Mouse (Mus musculus) kidney, adult 2 months (tissue): ENCODE data around the gene Mrgprh. TPM values are rescaled to one million over a fixed set of nuclear protein-coding genes. Genes with fewer than 3 reads are reported as not detected.
A peak's percentile ranks its signal among the peaks of the same experiment; 100 is the strongest.

Source experiments
- DNase-seq: peaks from one replicate; pipeline ENCODE4 v3.0.0; 2021
- H3K27ac ChIP-seq: fragments of 200-500 bp; 2 replicates; pipeline ENCODE4 v1.5.1; 2012; ENCODE audit warnings: low read depth, low read length, control low read depth, inconsistent platforms; ENCODE audit not compliant: insufficient read depth
- H3K27me3 ChIP-seq: fragments of 200-500 bp; replicated peaks from 2 replicates; pipeline ENCODE4 v1.6.1; 2012; ENCODE audit warnings: mild to moderate bottlenecking, moderate library complexity, low read length, inconsistent platforms; ENCODE audit not compliant: control insufficient read depth, insufficient read depth
- H3K36me3 ChIP-seq: fragments of 200-500 bp; 2 replicates; pipeline ENCODE4 v1.6.1; 2012; ENCODE audit warnings: mild to moderate bottlenecking, moderate library complexity, low read length, inconsistent platforms; ENCODE audit not compliant: control insufficient read depth, insufficient read depth
- H3K4me1 ChIP-seq: fragments of 200-500 bp; 2 replicates; pipeline ENCODE4 v1.6.1; 2011; ENCODE audit warnings: low read length; ENCODE audit not compliant: control insufficient read depth, insufficient read depth
- H3K4me3 ChIP-seq: fragments of 200-500 bp; 2 replicates; pipeline ENCODE4 v1.5.1; 2011; ENCODE audit warnings: mild to moderate bottlenecking, low read depth, low read length, control low read depth; ENCODE audit not compliant: insufficient read depth
- CTCF ChIP-seq: fragments of 200-500 bp; conservative IDR thresholded peaks from 2 replicates; pipeline ENCODE4 v1.5.1; 2011; ENCODE audit warnings: low read depth, mild to moderate bottlenecking, control low read depth, low read length, moderate library complexity, mixed read lengths; ENCODE audit not compliant: insufficient read depth, insufficient read length
- POLR2A ChIP-seq: fragments of 200-500 bp; IDR thresholded peaks from one replicate; pipeline ENCODE4 v1.6.1; 2011; ENCODE audit warnings: low read depth, low read length, control low read depth
- WGBS: fragments of 180-500 bp; shearing (Covaris S2); methylation state at CpG from one replicate; pipeline ENCODE4 v1.1.7; 2018; 5-methylcytosine and 5-hydroxymethylcytosine counted together
- polyA plus RNA-seq: library from polyadenylated mRNA; depleted of rRNA; stranded (reverse); fragments of >200 nt; gene quantifications from 2 replicates; pipeline ENCODE4 v1.2.3, GENCODE M21; 2012

Mrgprh gene
- polyA plus RNA-seq, 1 experiment: 0.31 TPM

GRCm38 (mm10) chr17:12868043-12868442 is 7.8 kb upstream of the Mrgprh start, which contains the start of gene Mas1:
TSS of gene Mas1 (minus strand) at chr17:12868143.
- WGBS: 75% methylated on average over 2 of the region's 2 CpGs
- no peak within 1 kb of the TSS for H3K4me3 ChIP-seq
- TF ChIP-seq CTCF: no peak
- no peak for TF ChIP-seq POLR2A
- DNase-seq: no peak
- H3K27ac ChIP-seq: no peak within 1 kb of the TSS
- no peaks in the 10 kb centered on the region for H3K36me3 ChIP-seq
- H3K4me1 ChIP-seq: no peaks in the 10 kb centered on the region
- H3K27me3 ChIP-seq: no peaks in the 10 kb centered on the region

- Histone ChIP-seq H3K27me3 (no peaks in the 10 kb centered on the region), H3K36me3 (no peaks in the 10 kb centered on the region), H3K4me1 (no peaks in the 10 kb centered on the region), H3K27ac (no peak overlapping the region), H3K4me3 (no peak overlapping the region)
- 32% methylated on average over 4 of the region's 4 CpGs for WGBS
- no peak; the same call in 1 of the 2 replicates for TF ChIP-seq CTCF
- TF ChIP-seq POLR2A: no peak
- DNase-seq: no peak
Observed at GRCm38 (mm10) chr17:12868640-12869039, 7.2 kb upstream of the Mrgprh start.

- H3K27ac ChIP-seq: no peak overlapping the region
- 49% methylated on average over 16 of the region's 16 CpGs for WGBS
- H3K4me3 ChIP-seq: no peak overlapping the region
- TF ChIP-seq CTCF (no peak), POLR2A (no peak)
- H3K36me3 ChIP-seq: no peaks in the 10 kb centered on the region
- no peaks in the 10 kb centered on the region for H3K27me3 ChIP-seq
- no peaks in the 10 kb centered on the region for H3K4me1 ChIP-seq
- no peak for DNase-seq
Observed at GRCm38 (mm10) chr17:12872275-12873028, 3.4 kb upstream of the Mrgprh start.

- H3K27me3 ChIP-seq: no peaks in the 10 kb centered on the region
- no peak overlapping the region for H3K4me3 ChIP-seq
- 2% methylated on average over 14 of the region's 14 CpGs for WGBS
Observed at GRCm38 (mm10) chr17:12880178-12880577, 4.3 kb downstream of the Mrgprh start.

GRCm38 (mm10) chr17:12881216-12881615 is 5.4 kb downstream of the Mrgprh start:
- TF ChIP-seq CTCF (no peak), POLR2A (no peak)
- no peak for DNase-seq
- H3K4me3 ChIP-seq: no peak overlapping the region
- 80% methylated on average over 1 of the region's 1 CpGs for WGBS
- peaks cover 5% of the 10 kb centered on the region; the same call in 1 of the 2 replicates for H3K4me1 ChIP-seq
- no peak overlapping the region for H3K27ac ChIP-seq
- no peaks in the 10 kb centered on the region for H3K27me3 ChIP-seq
- no peaks in the 10 kb centered on the region for H3K36me3 ChIP-seq

More at GRCm38 (mm10) chr17:12880178-12880577, 4.3 kb downstream of the Mrgprh start:
- peak; percentile 91 for DNase-seq
- peak; percentile 77 for TF ChIP-seq CTCF
- no peak for TF ChIP-seq POLR2A
- Histone ChIP-seq H3K4me1 (peaks cover 5% of the 10 kb centered on the region; the same call in 1 of the 2 replicates), H3K36me3 (no peaks in the 10 kb centered on the region), H3K27ac (no peak overlapping the region)

- no peak overlapping the region for H3K27ac ChIP-seq
- no peak for DNase-seq
- TF ChIP-seq CTCF (no peak), POLR2A (no peak)
- WGBS: 48% methylated on average over 6 of the region's 6 CpGs
- H3K4me1 ChIP-seq: no peaks in the 10 kb centered on the region
- no peak overlapping the region for H3K4me3 ChIP-seq
- H3K27me3 ChIP-seq: no peaks in the 10 kb centered on the region
- no peaks in the 10 kb centered on the region for H3K36me3 ChIP-seq
Observed at GRCm38 (mm10) chr17:12886620-12887019, 10.8 kb downstream of the Mrgprh start.

GRCm38 (mm10) chr17:12887021-12887775 is 11.4 kb downstream of the Mrgprh start:
- Histone ChIP-seq H3K27me3 (no peaks in the 10 kb centered on the region), H3K4me3 (no peak overlapping the region), H3K27ac (no peak overlapping the region), H3K36me3 (no peaks in the 10 kb centered on the region), H3K4me1 (no peaks in the 10 kb centered on the region)
- TF ChIP-seq CTCF: no peak
- no peak for TF ChIP-seq POLR2A
- no peak for DNase-seq
- WGBS: 66% methylated on average over 15 of the region's 15 CpGs
